Mouse (Mus musculus): ENCODE measurements around the gene Aldh8a1. TPM values are rescaled to one million over a fixed set of nuclear protein-coding genes. Genes with fewer than 3 reads are reported as not detected.

Gene Aldh8a1
- not detected for total RNA-seq (2022)

- DNase-seq (ENCODE audit: low spot score), result no peak
Observed at GRCm38 (mm10) chr10:21376682-21377473, at the start of gene Aldh8a1. Aldh8a1 (plus strand) TSS chr10:21377291.

- DNase-seq (ENCODE audit: low spot score), result peak; percentile 16
Observed at GRCm38 (mm10) chr10:21327605-21328135, 49.4 kb upstream of the Aldh8a1 start.

- DNase-seq (ENCODE audit: low spot score), result no peak
Observed at GRCm38 (mm10) chr10:21334349-21335105, 42.6 kb upstream of the Aldh8a1 start.

- no peak for DNase-seq (ENCODE audit: low spot score)
Observed at GRCm38 (mm10) chr10:21335534-21335933, 41.6 kb upstream of the Aldh8a1 start.

- DNase-seq (ENCODE audit: low spot score), result no peak
Observed at GRCm38 (mm10) chr10:21337191-21337590, 39.9 kb upstream of the Aldh8a1 start.

- DNase-seq (ENCODE audit: low spot score), result no peak
Observed at GRCm38 (mm10) chr10:21341706-21342105, 35.4 kb upstream of the Aldh8a1 start.

- no peak for DNase-seq (ENCODE audit: low spot score)
Observed at GRCm38 (mm10) chr10:21342331-21343005, 34.6 kb upstream of the Aldh8a1 start.

GRCm38 (mm10) chr10:21347332-21347731 is 29.8 kb upstream of the Aldh8a1 start:
- DNase-seq (ENCODE audit: low spot score), result no peak

- DNase-seq (ENCODE audit: low spot score), result no peak
Observed at GRCm38 (mm10) chr10:21349449-21349848, 27.6 kb upstream of the Aldh8a1 start.

- no peak for DNase-seq (ENCODE audit: low spot score)
Observed at GRCm38 (mm10) chr10:21349946-21350345, 27.1 kb upstream of the Aldh8a1 start.

GRCm38 (mm10) chr10:21350531-21351515 is 26.3 kb upstream of the Aldh8a1 start:
- no peak for DNase-seq (ENCODE audit: low spot score)

GRCm38 (mm10) chr10:21351766-21352165 is 25.3 kb upstream of the Aldh8a1 start:
- no peak for DNase-seq (ENCODE audit: low spot score)

GRCm38 (mm10) chr10:21353890-21354289 is 23.2 kb upstream of the Aldh8a1 start:
- no peak for DNase-seq (ENCODE audit: low spot score)

GRCm38 (mm10) chr10:21354506-21354905 is 22.6 kb upstream of the Aldh8a1 start:
- DNase-seq (ENCODE audit: low spot score), result no peak

GRCm38 (mm10) chr10:21357986-21358385 is 19.1 kb upstream of the Aldh8a1 start:
- no peak for DNase-seq (ENCODE audit: low spot score)

- DNase-seq (ENCODE audit: low spot score), result no peak
Observed at GRCm38 (mm10) chr10:21359086-21359485, 18.0 kb upstream of the Aldh8a1 start.

GRCm38 (mm10) chr10:21361871-21362270 is 15.2 kb upstream of the Aldh8a1 start:
- DNase-seq (ENCODE audit: low spot score), result no peak

- DNase-seq (ENCODE audit: low spot score), result no peak
Observed at GRCm38 (mm10) chr10:21363297-21363696, 13.8 kb upstream of the Aldh8a1 start.

- no peak for DNase-seq (ENCODE audit: low spot score)
Observed at GRCm38 (mm10) chr10:21364946-21365345, 12.1 kb upstream of the Aldh8a1 start.

GRCm38 (mm10) chr10:21365897-21366296 is 11.2 kb upstream of the Aldh8a1 start:
- no peak for DNase-seq (ENCODE audit: low spot score)

GRCm38 (mm10) chr10:21366471-21366870 is 10.6 kb upstream of the Aldh8a1 start:
- no peak for DNase-seq (ENCODE audit: low spot score)
